Mouse (Mus musculus): Measurements from ENCODE around the gene Nsa2.

DNA sequence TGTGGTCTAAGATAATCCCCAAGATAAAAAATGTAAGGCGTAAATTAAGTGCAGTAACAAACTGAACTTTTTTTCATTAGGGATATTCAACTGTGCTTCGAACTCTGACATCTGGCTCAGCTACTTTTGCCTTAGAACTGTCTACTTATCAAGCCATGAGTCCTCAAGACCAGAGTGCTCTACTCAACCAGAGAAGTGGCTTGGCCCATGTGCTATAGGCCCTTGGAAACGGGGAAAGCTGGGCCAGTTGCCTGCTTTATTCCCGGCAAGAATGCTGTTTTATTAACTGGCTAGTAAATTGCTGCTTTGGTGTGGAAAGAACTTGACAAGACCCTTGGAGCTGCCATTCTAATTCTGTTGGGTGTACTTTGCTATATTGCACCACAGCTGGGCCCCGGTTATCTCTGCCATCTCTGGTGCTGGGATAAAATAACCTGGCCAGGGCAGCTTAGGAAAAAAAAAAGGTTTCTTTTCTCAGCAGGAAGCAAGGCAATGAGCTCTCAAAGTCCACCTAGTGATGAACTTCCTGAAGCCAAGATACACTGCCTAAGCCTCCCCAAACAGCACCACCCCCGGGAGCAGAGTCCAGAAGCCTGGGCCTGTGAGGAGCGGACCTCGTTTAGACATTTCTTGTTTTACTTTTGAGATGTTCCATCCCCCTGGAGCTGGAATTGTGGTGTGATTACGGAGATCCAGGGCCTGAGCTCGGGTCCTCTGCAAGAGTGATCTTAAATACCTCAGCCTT lies 38.0 kb upstream of the Nsa2 start:
- TF ChIP-seq CTCF (conservative IDR thresholded peaks at IDR 0.05; ENCODE audit: low read length) (no peak), POU5F1 (IDR thresholded peaks at IDR 0.05; ENCODE audit: borderline replicate concordance, low read length) (no peak), NANOG (IDR thresholded peaks at IDR 0.05; ENCODE audit: borderline replicate concordance, low read length) (no peak)
